Mouse (Mus musculus): ENCODE measurements at regions not wholly inside any gene's neighbourhood (a gene's known extent, or its start where the extent isn't known, plus 50 kb on each side); places are given as distances from the start of the nearest gene placed in this dataset.
"Not testable (repeated sequence)": the region's sequence is repeated elsewhere in the genome, so short reads cannot be mapped to it uniquely, and the experiment has no call there.

- ATAC-seq (ENCODE audit: insufficient read depth, low FRiP score) = no peak
- Histone ChIP-seq H3K4me2 (ENCODE audit: low read depth, low read length) (no peak overlapping the region), H3K9ac (ENCODE audit: low read length) (no peak overlapping the region), H3K27ac (ENCODE audit: low read length) (no peak overlapping the region), H3K4me1 (ENCODE audit: control insufficient read depth, insufficient read depth, low read length) (no peaks in the 10 kb centered on the region), H3K9me3 (replicated peaks; ENCODE audit: control insufficient read depth, low read length) (no peaks in the 10 kb centered on the region), H3K27me3 (ENCODE audit: control insufficient read depth, insufficient read depth, low read length) (no peaks in the 10 kb centered on the region), H3K4me3 (replicated peaks; ENCODE audit: low read length) (no peak overlapping the region), H3K36me3 (ENCODE audit: control insufficient read depth, insufficient read depth, low read length) (no peaks in the 10 kb centered on the region)
- 19% methylated on average over 3 of the region's 3 CpGs for WGBS
These were observed 136.5 kb upstream of the Arhgap42 start for GRCm38 (mm10) chr9:9375304-9375904.

DNA sequence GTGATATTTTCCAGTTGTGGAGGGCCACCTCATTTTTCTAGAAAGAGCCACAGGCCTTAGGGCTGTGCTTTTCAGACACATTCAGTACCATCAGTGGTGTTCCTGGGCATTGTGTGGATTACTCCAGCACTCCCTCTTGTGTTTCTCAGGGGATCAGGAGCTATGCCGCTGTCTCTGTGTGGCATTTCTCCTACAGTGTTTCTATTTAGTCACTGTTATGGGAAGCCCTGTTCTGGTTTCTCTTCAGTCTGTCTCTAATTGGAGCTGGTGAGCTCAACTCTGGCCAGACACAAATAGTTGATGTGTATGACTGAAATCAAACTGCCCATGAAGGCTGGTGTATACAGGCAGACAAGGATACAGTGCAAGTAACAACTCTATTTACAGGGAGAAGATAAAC is 133.7 kb upstream of the Arhgap42 start:
- no peaks in the 10 kb centered on the region for H3K36me3 ChIP-seq (ENCODE audit: control insufficient read depth, insufficient read depth, low read length)
- no peak; the same call in 1 of the 2 replicates for ATAC-seq (ENCODE audit: insufficient read depth, low FRiP score)
- no peak overlapping the region for H3K4me3 ChIP-seq (replicated peaks; ENCODE audit: low read length)
- H3K4me2 ChIP-seq (ENCODE audit: low read depth, low read length) = no peak overlapping the region
- no peaks in the 10 kb centered on the region for H3K27me3 ChIP-seq (ENCODE audit: control insufficient read depth, insufficient read depth, low read length)
- no peak overlapping the region for H3K27ac ChIP-seq (ENCODE audit: low read length)
- H3K4me1 ChIP-seq (ENCODE audit: control insufficient read depth, insufficient read depth, low read length) = no peaks in the 10 kb centered on the region
- no peaks in the 10 kb centered on the region for H3K9me3 ChIP-seq (replicated peaks; ENCODE audit: control insufficient read depth, low read length)
- no peak overlapping the region for H3K9ac ChIP-seq (ENCODE audit: low read length)
- WGBS = 47% methylated on average over 1 of the region's 1 CpGs

DNA sequence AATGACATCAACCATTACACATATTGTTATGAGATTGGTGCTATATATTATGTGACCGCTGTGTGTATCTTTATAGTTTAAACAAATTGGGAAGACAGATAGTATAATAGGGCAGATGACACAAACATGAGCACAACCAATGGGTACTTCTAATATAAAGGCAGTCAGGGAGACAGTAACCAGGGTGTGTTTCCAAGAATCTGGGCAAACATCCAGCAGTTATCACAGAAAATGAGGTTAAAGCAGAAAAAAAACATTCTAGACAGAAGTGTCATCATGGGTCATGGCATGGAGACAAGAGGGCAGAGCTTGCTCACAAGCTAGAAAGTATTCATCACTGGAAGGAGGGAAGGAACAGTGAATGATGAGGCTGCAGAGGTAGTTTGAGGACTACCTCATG is 129.8 kb upstream of the Arhgap42 start:
- Histone ChIP-seq H3K4me1 (ENCODE audit: control insufficient read depth, insufficient read depth, low read length) (no peaks in the 10 kb centered on the region), H3K36me3 (ENCODE audit: control insufficient read depth, insufficient read depth, low read length) (no peaks in the 10 kb centered on the region), H3K4me2 (ENCODE audit: low read depth, low read length) (no peak overlapping the region), H3K9ac (ENCODE audit: low read length) (no peak overlapping the region), H3K27ac (ENCODE audit: low read length) (no peak overlapping the region), H3K4me3 (replicated peaks; ENCODE audit: low read length) (no peak overlapping the region), H3K9me3 (replicated peaks; ENCODE audit: control insufficient read depth, low read length) (no peaks in the 10 kb centered on the region), H3K27me3 (ENCODE audit: control insufficient read depth, insufficient read depth, low read length) (no peaks in the 10 kb centered on the region)
- ATAC-seq (ENCODE audit: insufficient read depth, low FRiP score) = no peak
- WGBS = 80% methylated on average over 1 of the region's 1 CpGs

DNA sequence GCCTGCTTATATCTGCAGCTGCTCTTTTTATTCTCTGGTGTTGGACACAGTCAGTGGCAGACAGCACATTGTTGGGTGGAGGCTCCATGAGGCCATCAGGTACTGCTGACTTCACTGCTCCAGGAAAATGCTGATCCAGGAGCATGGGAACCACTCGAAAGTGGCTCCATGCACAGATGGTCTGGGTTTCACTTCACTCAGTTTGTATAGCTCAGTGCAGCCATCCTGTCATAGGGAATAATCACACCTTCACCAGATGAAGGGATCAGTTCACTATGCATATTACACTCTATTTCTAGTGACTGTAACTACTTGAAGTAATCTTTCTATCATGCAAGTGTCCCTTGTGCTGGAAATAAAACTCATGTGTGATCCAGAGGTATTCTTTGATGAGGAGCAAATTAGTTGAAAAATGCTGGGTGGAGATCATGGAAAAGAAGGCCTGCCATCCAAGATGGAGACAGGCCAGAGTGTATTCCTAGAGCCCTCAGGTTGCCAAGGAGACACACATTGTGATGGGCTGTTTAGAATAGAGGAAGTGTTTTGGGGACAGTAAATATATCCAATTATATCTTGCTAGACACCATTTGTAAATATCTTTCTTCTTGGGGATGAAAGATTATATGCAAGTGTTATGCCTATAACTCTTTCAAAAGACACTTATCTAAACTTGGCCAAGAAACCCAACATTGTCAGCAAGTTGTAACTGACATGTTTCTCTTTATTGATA is 103.7 kb upstream of the Arhgap42 start:
- no peak for ATAC-seq (ENCODE audit: insufficient read depth, low FRiP score)
- Histone ChIP-seq H3K4me1 (ENCODE audit: control insufficient read depth, insufficient read depth, low read length) (no peaks in the 10 kb centered on the region), H3K4me2 (ENCODE audit: low read depth, low read length) (no peak overlapping the region), H3K9ac (ENCODE audit: low read length) (no peak overlapping the region), H3K4me3 (replicated peaks; ENCODE audit: low read length) (no peak overlapping the region), H3K9me3 (replicated peaks; ENCODE audit: control insufficient read depth, low read length) (no peaks in the 10 kb centered on the region), H3K36me3 (ENCODE audit: control insufficient read depth, insufficient read depth, low read length) (no peaks in the 10 kb centered on the region), H3K27me3 (ENCODE audit: control insufficient read depth, insufficient read depth, low read length) (no peaks in the 10 kb centered on the region), H3K27ac (ENCODE audit: low read length) (no peak overlapping the region)
- 65% methylated on average over 1 of the region's 1 CpGs for WGBS

DNA sequence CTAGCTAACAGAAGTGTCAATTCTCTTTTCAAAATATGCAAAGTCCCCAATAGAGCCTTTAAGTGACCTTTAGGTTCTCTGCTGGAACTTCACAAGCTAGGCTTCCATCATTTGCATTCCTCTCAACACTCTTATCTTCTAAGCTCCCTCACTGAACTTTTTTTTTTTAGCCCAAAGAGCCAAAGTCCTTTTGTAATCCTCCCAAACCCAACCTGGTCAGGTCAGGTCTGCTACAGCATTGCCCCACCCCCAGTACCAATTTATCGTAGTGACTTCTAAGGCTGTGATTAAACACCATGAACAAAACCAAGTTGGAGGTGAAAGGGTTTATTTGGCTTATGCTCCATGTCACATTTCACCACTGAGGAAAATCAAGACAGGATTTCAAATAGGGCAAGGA is 79.7 kb upstream of the Arhgap42 start:
- ATAC-seq (ENCODE audit: insufficient read depth, low FRiP score) = no peak

GRCm38 (mm10) chr9:9316021-9316420 is 77.1 kb upstream of the Arhgap42 start:
- no peak for ATAC-seq (ENCODE audit: insufficient read depth, low FRiP score)
- 86% methylated on average over 4 of the region's 4 CpGs for WGBS
- H3K9me3 ChIP-seq (replicated peaks; ENCODE audit: control insufficient read depth, low read length) = no peaks in the 10 kb centered on the region

More for the DNA sequence above, 79.7 kb upstream of the Arhgap42 start:
- Histone ChIP-seq H3K27me3 (ENCODE audit: control insufficient read depth, insufficient read depth, low read length) (no peaks in the 10 kb centered on the region), H3K9ac (ENCODE audit: low read length) (no peak overlapping the region), H3K4me2 (ENCODE audit: low read depth, low read length) (no peak overlapping the region), H3K36me3 (ENCODE audit: control insufficient read depth, insufficient read depth, low read length) (no peaks in the 10 kb centered on the region), H3K27ac (ENCODE audit: low read length) (peak overlapping the region; percentile 46; the same call in 1 of the 2 replicates), H3K9me3 (replicated peaks; ENCODE audit: control insufficient read depth, low read length) (no peaks in the 10 kb centered on the region), H3K4me1 (ENCODE audit: control insufficient read depth, insufficient read depth, low read length) (peaks cover 3% of the 10 kb centered on the region; the same call in 1 of the 2 replicates), H3K4me3 (replicated peaks; ENCODE audit: low read length) (no peak overlapping the region)
- 50% methylated on average over 1 of the region's 1 CpGs for WGBS

GRCm38 (mm10) chr9:9312274-9312673 is 73.4 kb upstream of the Arhgap42 start:
- H3K9ac ChIP-seq (ENCODE audit: low read length) = no peak overlapping the region
- H3K4me1 ChIP-seq (ENCODE audit: control insufficient read depth, insufficient read depth, low read length) = no peaks in the 10 kb centered on the region
- no peaks in the 10 kb centered on the region for H3K27me3 ChIP-seq (ENCODE audit: control insufficient read depth, insufficient read depth, low read length)
- H3K9me3 ChIP-seq (replicated peaks; ENCODE audit: control insufficient read depth, low read length) = no peaks in the 10 kb centered on the region
- H3K4me3 ChIP-seq (replicated peaks; ENCODE audit: low read length) = no peak overlapping the region
- no peak overlapping the region for H3K4me2 ChIP-seq (ENCODE audit: low read depth, low read length)
- no peaks in the 10 kb centered on the region for H3K36me3 ChIP-seq (ENCODE audit: control insufficient read depth, insufficient read depth, low read length)
- no peak overlapping the region for H3K27ac ChIP-seq (ENCODE audit: low read length)
- ATAC-seq (ENCODE audit: insufficient read depth, low FRiP score) = peak; percentile 37; the same call in 1 of the 2 replicates

More at GRCm38 (mm10) chr9:9316021-9316420, 77.1 kb upstream of the Arhgap42 start:
- Histone ChIP-seq H3K27ac (ENCODE audit: low read length) (no peak overlapping the region), H3K4me2 (ENCODE audit: low read depth, low read length) (no peak overlapping the region), H3K4me1 (ENCODE audit: control insufficient read depth, insufficient read depth, low read length) (peaks cover 3% of the 10 kb centered on the region; the same call in 1 of the 2 replicates), H3K4me3 (replicated peaks; ENCODE audit: low read length) (no peak overlapping the region), H3K36me3 (ENCODE audit: control insufficient read depth, insufficient read depth, low read length) (no peaks in the 10 kb centered on the region), H3K9ac (ENCODE audit: low read length) (no peak overlapping the region), H3K27me3 (ENCODE audit: control insufficient read depth, insufficient read depth, low read length) (no peaks in the 10 kb centered on the region)

DNA sequence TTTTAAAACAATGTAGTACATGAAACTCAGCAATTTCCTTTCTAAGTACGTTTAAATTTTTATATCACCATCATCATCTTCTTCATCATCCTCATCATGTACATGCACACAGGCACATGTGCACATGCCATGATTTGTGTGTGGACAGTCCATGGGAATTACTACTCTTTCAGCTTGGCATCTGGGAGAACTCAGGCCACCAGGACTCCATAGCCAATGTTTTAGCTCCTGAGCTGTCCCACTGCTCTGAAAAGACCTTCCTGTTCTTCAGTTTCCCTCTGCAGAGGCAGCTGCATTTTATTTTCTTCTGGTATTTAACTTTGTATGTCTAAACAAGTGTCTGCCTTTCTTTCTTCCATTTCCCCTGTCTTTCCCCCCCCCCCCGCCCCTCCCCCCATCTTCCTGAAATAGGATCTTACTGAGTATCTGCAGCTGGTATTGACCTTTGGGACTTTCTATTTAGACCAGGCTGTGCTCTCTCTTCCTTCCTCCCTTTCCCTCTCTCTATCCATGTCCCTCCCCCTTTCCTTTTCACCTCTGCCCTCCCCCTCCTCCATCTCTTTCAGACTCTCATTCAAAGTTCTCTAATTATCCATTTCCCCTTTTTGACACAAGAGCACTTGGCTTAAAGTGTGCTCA is 72.8 kb upstream of the Arhgap42 start:
- H3K4me3 ChIP-seq (replicated peaks; ENCODE audit: low read length) = no peak overlapping the region
- H3K4me2 ChIP-seq (ENCODE audit: low read depth, low read length) = no peak overlapping the region
- no peaks in the 10 kb centered on the region for H3K27me3 ChIP-seq (ENCODE audit: control insufficient read depth, insufficient read depth, low read length)
- no peaks in the 10 kb centered on the region for H3K4me1 ChIP-seq (ENCODE audit: control insufficient read depth, insufficient read depth, low read length)
- H3K27ac ChIP-seq (ENCODE audit: low read length) = no peak overlapping the region
- WGBS = 51% methylated on average over 2 of the region's 2 CpGs
- no peaks in the 10 kb centered on the region for H3K9me3 ChIP-seq (replicated peaks; ENCODE audit: control insufficient read depth, low read length)
- H3K36me3 ChIP-seq (ENCODE audit: control insufficient read depth, insufficient read depth, low read length) = no peaks in the 10 kb centered on the region
- no peak; the same call in 1 of the 2 replicates for ATAC-seq (ENCODE audit: insufficient read depth, low FRiP score)
- H3K9ac ChIP-seq (ENCODE audit: low read length) = no peak overlapping the region

- H3K9ac ChIP-seq (ENCODE audit: low read length); H3K4me2 ChIP-seq (ENCODE audit: low read depth, low read length); H3K4me3 ChIP-seq (replicated peaks; ENCODE audit: low read length); H3K27me3 ChIP-seq (ENCODE audit: control insufficient read depth, insufficient read depth, low read length); H3K36me3 ChIP-seq (ENCODE audit: control insufficient read depth, insufficient read depth, low read length); H3K4me1 ChIP-seq (ENCODE audit: control insufficient read depth, insufficient read depth, low read length); H3K9me3 ChIP-seq (replicated peaks; ENCODE audit: control insufficient read depth, low read length); H3K27ac ChIP-seq (ENCODE audit: low read length); ATAC-seq (ENCODE audit: insufficient read depth, low FRiP score): not testable (repeated sequence)
- 64% methylated on average over 6 of the region's 6 CpGs for WGBS
These were observed 72.2 kb upstream of the Arhgap42 start for GRCm38 (mm10) chr9:9311040-9311583.

Measured in stomach, embryonic 16.5 days (tissue).